In genomic region chr2:156873629-156874028, GRCm38 (mm10) we compare ENCODE assay signal across 8 mouse cellular contexts. TPM values are rescaled to one million over a fixed set of nuclear protein-coding genes. Genes with fewer than 3 reads are reported as not detected.
DNase-seq lines count a peak whose midpoint lies in the region; ATAC-seq and TF ChIP-seq lines count a peak whose summit lies in the region.

No protein-coding gene starts in this region.

- no peak for TF ChIP-seq POLR2A in small intestine, adult 2 months (IDR thresholded peaks at IDR 0.05; ENCODE audit: low read depth, low read length)

- H3K9me3 ChIP-seq in heart, embryonic 11.5 days (replicated peaks; ENCODE audit: control insufficient read depth, low read length): no peaks in the 10 kb centered on the region
- H3K9me3 ChIP-seq in intestine, embryonic 16.5 days (ENCODE audit: control insufficient read depth, low read length): no peaks in the 10 kb centered on the region

- no peak overlapping the region for H3K9ac ChIP-seq in heart, embryonic 11.5 days (ENCODE audit: low read depth, low read length)
- no peak overlapping the region for H3K9ac ChIP-seq in intestine, embryonic 16.5 days (ENCODE audit: low read depth, low read length)

- ATAC-seq in heart, embryonic 11.5 days (replicated peaks; ENCODE audit: insufficient number of reproducible peaks, low FRiP score, low TSS enrichment): no peak
- peak; percentile 42 for ATAC-seq in CD4-positive, CD25-positive, alpha-beta regulatory T cell, adult 4 months
- peak; percentile 75 for ATAC-seq in erythroid progenitor cell, adult 5-6 weeks (replicated peaks; ENCODE audit: low FRiP score, poor library complexity, severe bottlenecking)
- 0 out of 2 replicates have a peak, but pooled peaks have one; percentile 33 for ATAC-seq in intestine, embryonic 16.5 days

- peak; percentile 60; the same call in 1 of the 2 replicates for TF ChIP-seq CTCF in small intestine, adult 2 months (IDR thresholded peaks at IDR 0.05; ENCODE audit: extremely low read depth, insufficient read length, insufficient replicate concordance, low read depth, low read length)

- H3K27me3 ChIP-seq in heart, embryonic 11.5 days (ENCODE audit: control insufficient read depth, insufficient read depth, low read length): no peaks in the 10 kb centered on the region
- no peaks in the 10 kb centered on the region for H3K27me3 ChIP-seq in intestine, embryonic 16.5 days (replicated peaks; ENCODE audit: control insufficient read depth, insufficient read depth, low read length)
- H3K27me3 ChIP-seq in small intestine, adult 2 months (ENCODE audit: control insufficient read depth, insufficient read depth, low read length): no peaks in the 10 kb centered on the region

- 0 out of 2 replicates have a peak, but pooled peaks cover 5% of the 10 kb centered on the region for H3K4me1 ChIP-seq in heart, embryonic 11.5 days (ENCODE audit: control insufficient read depth, insufficient read depth, low read length)
- H3K4me1 ChIP-seq in intestine, embryonic 16.5 days (ENCODE audit: control insufficient read depth, insufficient read depth, low read length): peaks cover 13% of the 10 kb centered on the region
- peaks cover 5% of the 10 kb centered on the region for H3K4me1 ChIP-seq in small intestine, adult 2 months (ENCODE audit: control insufficient read depth, insufficient read depth, insufficient read length, low read length)

- peak; percentile 48 to 70 for DNase-seq in heart, adult 18-20 months
- peak; percentile 75 for DNase-seq in c-Kit-negative CD71-positive TER-119-positive erythroid progenitor cells, embryonic 14.5 days (ENCODE audit: low read depth, low spot score)
- peak; percentile 25 to 35 for DNase-seq in lung, adult 18-20 months

- WGBS in heart, embryonic 11.5 days (ENCODE audit: insufficient replicate concordance): 32% methylated on average over 5 of the region's 5 CpGs
- 30% methylated on average over 5 of the region's 5 CpGs for WGBS in intestine, embryonic 16.5 days
- 31% methylated on average over 5 of the region's 5 CpGs for WGBS in small intestine, adult 2 months

- peaks cover 17% of the 10 kb centered on the region for H3K36me3 ChIP-seq in heart, embryonic 11.5 days (ENCODE audit: control insufficient read depth, insufficient read depth, low read length)
- H3K36me3 ChIP-seq in intestine, embryonic 16.5 days (ENCODE audit: control insufficient read depth, insufficient read depth, low read length): peaks cover 3% of the 10 kb centered on the region; the same call in 1 of the 2 replicates
- H3K36me3 ChIP-seq in small intestine, adult 2 months (ENCODE audit: control insufficient read depth, insufficient read depth, low read length): peaks cover 41% of the 10 kb centered on the region

- no peak overlapping the region for H3K4me2 ChIP-seq in heart, embryonic 11.5 days
- no peak overlapping the region for H3K4me2 ChIP-seq in intestine, embryonic 16.5 days (ENCODE audit: low read depth, low read length)

- H3K27ac ChIP-seq in heart, embryonic 11.5 days (ENCODE audit: low read depth, low read length): no peak overlapping the region
- no peak overlapping the region for H3K27ac ChIP-seq in intestine, embryonic 16.5 days (ENCODE audit: low read length)
- H3K27ac ChIP-seq in small intestine, adult 2 months (ENCODE audit: insufficient read depth, low read depth, low read length): no peak overlapping the region

- no peak overlapping the region for H3K4me3 ChIP-seq in heart, embryonic 11.5 days (ENCODE audit: low read depth, low read length)
- H3K4me3 ChIP-seq in intestine, embryonic 16.5 days (ENCODE audit: low read length): no peak overlapping the region
- no peak overlapping the region for H3K4me3 ChIP-seq in small intestine, adult 2 months (ENCODE audit: low read depth, low read length)

RNA-seq across cellular contexts. Expression of gene Rab5if, which starts 10.7 kb away (rescaled TPM):
- total RNA-seq in heart, adult 18-20 months (2021): 100 to 1,000 TPM; 110 to 113 TPM
- 191 TPM in 2 replicates for polyA plus RNA-seq in heart, embryonic 11.5 days (2014; fragmentation: Nextera tagmentation; extraction: Ambion mirVana)
- polyA plus RNA-seq in CD4-positive, CD25-positive, alpha-beta regulatory T cell, adult 4 months (2017; shearing (Covaris generic)): 1 to 10 TPM; 5.1 to 5.4 TPM
- total RNA-seq in erythroid progenitor cell, adult 5-6 weeks (2015; ENCODE audit: low replicate concordance): 62.7 and 85.9 TPM in 2 replicates
- 28.8 and 48.1 TPM in 2 replicates for total RNA-seq in erythroid progenitor cell, adult 5-6 weeks (2017; ENCODE audit: low replicate concordance)
- 295 and 299 TPM in 2 replicates for polyA plus RNA-seq in intestine, embryonic 16.5 days (2015; fragmentation: Nextera tagmentation; extraction: Ambion mirVana)
- polyA plus RNA-seq in small intestine, adult 2 months (2012; rRNA removed): 105 and 148 TPM in 2 replicates

RNA-seq across cellular contexts. Expression of gene Sla2, which starts 13.4 kb away (rescaled TPM):
- under 1 TPM in 1 of 2 experiments, not detected in 1; 0.31 TPM for total RNA-seq in heart, adult 18-20 months (2021)
- 1.0 and 1.1 TPM in 2 replicates for polyA plus RNA-seq in heart, embryonic 11.5 days (2014; fragmentation: Nextera tagmentation; extraction: Ambion mirVana)
- polyA plus RNA-seq in CD4-positive, CD25-positive, alpha-beta regulatory T cell, adult 4 months (2017; shearing (Covaris generic)): 10 to 100 TPM; 68.5 to 86.7 TPM
- total RNA-seq in erythroid progenitor cell, adult 5-6 weeks (2015; ENCODE audit: low replicate concordance): 0.72 TPM in 1 of 2 replicates, not detected in the other
- 0.26 and 0.68 TPM in 2 replicates for total RNA-seq in erythroid progenitor cell, adult 5-6 weeks (2017; ENCODE audit: low replicate concordance)
- polyA plus RNA-seq in intestine, embryonic 16.5 days (2015; fragmentation: Nextera tagmentation; extraction: Ambion mirVana): 0.54 and 0.71 TPM in 2 replicates
- polyA plus RNA-seq in small intestine, adult 2 months (2012; rRNA removed): 1.2 and 2.0 TPM in 2 replicates

RNA-seq across cellular contexts. Expression of gene 4930518I15Rik, which starts 15.9 kb away (rescaled TPM):
- total RNA-seq in heart, adult 18-20 months (2021): under 1 TPM; 0.49 to 0.60 TPM
- polyA plus RNA-seq in heart, embryonic 11.5 days (2014; fragmentation: Nextera tagmentation; extraction: Ambion mirVana): 4.1 and 4.6 TPM in 2 replicates
- polyA plus RNA-seq in CD4-positive, CD25-positive, alpha-beta regulatory T cell, adult 4 months (2017; shearing (Covaris generic)): 10 to 100 TPM; 25.0 to 27.3 TPM
- 3.2 TPM in 1 of 2 replicates, not detected in the other for total RNA-seq in erythroid progenitor cell, adult 5-6 weeks (2015; ENCODE audit: low replicate concordance)
- 3.9 and 4.0 TPM in 2 replicates for total RNA-seq in erythroid progenitor cell, adult 5-6 weeks (2017; ENCODE audit: low replicate concordance)
- polyA plus RNA-seq in intestine, embryonic 16.5 days (2015; fragmentation: Nextera tagmentation; extraction: Ambion mirVana): 5.1 and 5.3 TPM in 2 replicates
- polyA plus RNA-seq in small intestine, adult 2 months (2012; rRNA removed): 0.37 and 0.42 TPM in 2 replicates

RNA-seq across cellular contexts. Expression of gene Tgif2, which starts 33.8 kb away (rescaled TPM):
- under 1 TPM; 0.37 to 0.44 TPM for total RNA-seq in heart, adult 18-20 months (2021)
- polyA plus RNA-seq in heart, embryonic 11.5 days (2014; fragmentation: Nextera tagmentation; extraction: Ambion mirVana): 42.7 and 44.1 TPM in 2 replicates
- polyA plus RNA-seq in CD4-positive, CD25-positive, alpha-beta regulatory T cell, adult 4 months (2017; shearing (Covaris generic)): 10 to 100 TPM; 10.4 to 14.6 TPM
- 2.2 and 3.8 TPM in 2 replicates for total RNA-seq in erythroid progenitor cell, adult 5-6 weeks (2015; ENCODE audit: low replicate concordance)
- 1.9 and 18.2 TPM in 2 replicates for total RNA-seq in erythroid progenitor cell, adult 5-6 weeks (2017; ENCODE audit: low replicate concordance)
- 28.3 and 28.6 TPM in 2 replicates for polyA plus RNA-seq in intestine, embryonic 16.5 days (2015; fragmentation: Nextera tagmentation; extraction: Ambion mirVana)
- 1.5 and 2.0 TPM in 2 replicates for polyA plus RNA-seq in small intestine, adult 2 months (2012; rRNA removed)

Comparison
In these comparisons a context has a peak if more than half of its experiments do, and no peak if none do; other contexts are left out.
1. RNA of gene Rab5if, which starts 10.7 kb away (polyA plus RNA-seq): 295 to 299 TPM in intestine, embryonic 16.5 days, 191 TPM in heart, embryonic 11.5 days and 105 to 148 TPM in small intestine, adult 2 months; 5.1 to 5.4 TPM in CD4-positive, CD25-positive, alpha-beta regulatory T cell, adult 4 months; every median in the first group is over 10 times any median in the second.
2. RNA of gene Sla2, which starts 13.4 kb away (polyA plus RNA-seq): 68.5 to 86.7 TPM in CD4-positive, CD25-positive, alpha-beta regulatory T cell, adult 4 months; 1.2 to 2.0 TPM in small intestine, adult 2 months, 1.0 to 1.1 TPM in heart, embryonic 11.5 days and 0.54 to 0.71 TPM in intestine, embryonic 16.5 days; every median in the first group is over 10 times any median in the second.
3. Peak in every context shown above with its lines, with median percentiles within 50 percentile points of each other: DNase-seq.